ENCODE assay signal across 8 mouse cellular contexts in the genomic region with DNA sequence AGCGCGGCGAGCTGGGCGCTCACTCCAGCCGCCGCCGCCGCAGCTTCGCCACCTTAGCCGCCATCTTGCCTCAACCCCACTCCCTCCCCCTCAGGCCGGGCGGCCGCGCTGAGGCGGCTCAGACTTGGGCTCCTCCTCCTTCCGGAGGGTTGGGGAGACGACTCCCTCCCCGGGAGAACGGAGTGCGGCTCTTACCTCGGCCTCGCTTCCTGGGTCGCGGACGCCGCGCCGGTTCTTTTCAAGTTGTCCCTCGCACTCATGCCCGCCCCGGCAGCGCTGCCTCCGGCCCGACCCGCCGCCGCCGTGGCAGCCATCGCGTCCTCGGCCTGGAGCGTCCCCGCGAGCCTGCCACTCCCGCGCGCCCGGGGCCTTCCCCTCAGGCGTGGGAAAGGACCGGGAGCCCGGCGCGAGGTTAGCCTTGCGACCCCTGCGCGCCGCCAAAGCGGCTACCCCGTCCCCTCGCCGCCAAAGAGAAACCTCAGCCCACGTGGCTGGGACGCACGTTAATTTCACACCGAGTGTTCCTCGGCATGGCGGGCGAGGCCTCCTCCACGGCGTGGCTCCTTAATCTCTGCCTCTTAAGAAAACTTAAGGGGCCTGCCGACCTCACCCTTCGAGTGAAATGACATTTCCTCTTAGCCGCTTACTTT. TPM values are rescaled to one million over a fixed set of nuclear protein-coding genes. Genes with fewer than 3 reads are reported as not detected.
DNase-seq lines count a peak whose midpoint lies in the region; ATAC-seq and TF ChIP-seq lines count a peak whose summit lies in the region.

No protein-coding gene starts in this region.

- TF ChIP-seq CTCF in G1E (IDR thresholded peaks at IDR 0.05; ENCODE audit: low read depth, low read length) = no peak
- TF ChIP-seq CTCF in layer of hippocampus, adult 2 months (conservative IDR thresholded peaks at IDR 0.05) = 0 out of 2 replicates have a peak, but pooled peaks have one; percentile 13
- TF ChIP-seq CTCF in lung, adult 2 months (IDR thresholded peaks at IDR 0.05; ENCODE audit: insufficient read depth, low read length) = no peak

- intact Hi-C loops in heart, postnatal 36 days (cut with DNase I) = loop anchor here (1.0 to 5.0 kb wide), 3 partner anchors 39 to 93 kb away; a partner anchor contains a TSS

- no peaks in the 10 kb centered on the region for H3K27me3 ChIP-seq in G1E (ENCODE audit: insufficient read depth, low read length)
- no peaks in the 10 kb centered on the region for H3K27me3 ChIP-seq in forebrain, embryonic 16.5 days (replicated peaks; ENCODE audit: control insufficient read depth, insufficient read depth, low read length)
- H3K27me3 ChIP-seq in neural tube, embryonic 15.5 days (replicated peaks) = no peaks in the 10 kb centered on the region

- TF ChIP-seq POLR2A in lung, adult 2 months (IDR thresholded peaks at IDR 0.05; ENCODE audit: borderline replicate concordance, extremely low read depth, low read depth, low read length) = peak; percentile 96; the same call in 1 of the 2 replicates

- H3K9me3 ChIP-seq in G1E (replicated peaks) = no peaks in the 10 kb centered on the region
- no peaks in the 10 kb centered on the region for H3K9me3 ChIP-seq in forebrain, embryonic 16.5 days (ENCODE audit: control insufficient read depth, low read length)
- no peaks in the 10 kb centered on the region for H3K9me3 ChIP-seq in neural tube, embryonic 15.5 days (replicated peaks)

- peak overlapping the region; percentile 97 for H3K9ac ChIP-seq in forebrain, embryonic 16.5 days (replicated peaks; ENCODE audit: low read depth, low read length)
- peak overlapping the region; percentile 98 for H3K9ac ChIP-seq in neural tube, embryonic 15.5 days (replicated peaks)

- peak overlapping the region; percentile 78 for H3K4me2 ChIP-seq in forebrain, embryonic 16.5 days (ENCODE audit: low read length)
- H3K4me2 ChIP-seq in neural tube, embryonic 15.5 days = peak overlapping the region; percentile 95

- ATAC-seq in G1E (ENCODE audit: extremely low read depth, insufficient number of reproducible peaks, low FRiP score, poor library complexity, severe bottlenecking) = peak; percentile 76
- ATAC-seq in forebrain, embryonic 16.5 days = peak; percentile 97
- peak; percentile 95 for ATAC-seq in neural tube, embryonic 15.5 days (ENCODE audit: low FRiP score)

- peak overlapping the region; percentile 95 for H3K27ac ChIP-seq in forebrain, embryonic 16.5 days (ENCODE audit: low read length)
- peak overlapping the region; percentile 90 for H3K27ac ChIP-seq in layer of hippocampus, adult 2 months
- H3K27ac ChIP-seq in neural tube, embryonic 15.5 days (replicated peaks) = peak overlapping the region; percentile 98

- peaks cover 20% of the 10 kb centered on the region for H3K36me3 ChIP-seq in G1E (replicated peaks)
- no peaks in the 10 kb centered on the region; the same call in 1 of the 2 replicates for H3K36me3 ChIP-seq in forebrain, embryonic 16.5 days (ENCODE audit: control insufficient read depth, insufficient read depth)
- H3K36me3 ChIP-seq in neural tube, embryonic 15.5 days = no peaks in the 10 kb centered on the region

- peak; percentile 94 for DNase-seq in G1E (ENCODE audit: low spot score)
- DNase-seq in cerebellum, adult 18-20 months = peak; percentile 87 to 93
- DNase-seq in heart, postnatal 36 days = peak; percentile 87 to 91
- peak; percentile 88 to 90 for DNase-seq in layer of hippocampus, adult 2 months (ENCODE audit: low spot score in 2 of 2)
- peak; percentile 87 for DNase-seq in lung, adult 2 months
- DNase-seq in testis, postnatal 10 days (ENCODE audit: low spot score) = peak; percentile 90

- H3K4me1 ChIP-seq in G1E (ENCODE audit: insufficient read depth, low read depth, low read length) = peaks cover 36% of the 10 kb centered on the region
- H3K4me1 ChIP-seq in forebrain, embryonic 16.5 days (replicated peaks; ENCODE audit: control insufficient read depth, insufficient read depth, low read length) = peaks cover 8% of the 10 kb centered on the region
- peaks cover 3% of the 10 kb centered on the region; the same call in 1 of the 2 replicates for H3K4me1 ChIP-seq in lung, adult 2 months (ENCODE audit: control insufficient read depth, insufficient read depth, low read length)
- H3K4me1 ChIP-seq in neural tube, embryonic 15.5 days = peaks cover 27% of the 10 kb centered on the region

- H3K4me3 ChIP-seq in G1E (ENCODE audit: low read depth, low read length) = peak overlapping the region; percentile 81
- peak overlapping the region; percentile 86 for H3K4me3 ChIP-seq in forebrain, embryonic 16.5 days (replicated peaks; ENCODE audit: low read length)
- H3K4me3 ChIP-seq in layer of hippocampus, adult 2 months = peak overlapping the region; percentile 97
- peak overlapping the region; percentile 95 for H3K4me3 ChIP-seq in lung, adult 2 months (replicated peaks; ENCODE audit: extremely low read depth, low read depth, low read length)
- peak overlapping the region; percentile 94 for H3K4me3 ChIP-seq in neural tube, embryonic 15.5 days (replicated peaks)

- WGBS in forebrain, embryonic 16.5 days = 0% methylated on average over 65 of the region's 73 CpGs
- WGBS in lung, adult 2 months = under 1% methylated on average over 69 of the region's 73 CpGs
- under 1% methylated on average over 42 of the region's 73 CpGs for WGBS in neural tube, embryonic 15.5 days

RNA-seq across cellular contexts. Expression of a gene that starts 0.9 kb away (rescaled TPM):
- total RNA-seq in G1E (2014; fragmentation: Nextera tagmentation) (32.9 TPM in 2 replicates), G1E (2017) (4.8 and 5.3 TPM in 2 replicates)
- 2.8 and 2.9 TPM in 2 replicates for polyA plus RNA-seq in G1E (2012)
- polyA plus RNA-seq in forebrain, embryonic 16.5 days (2015; fragmentation: Nextera tagmentation; extraction: Ambion mirVana) = 6.2 and 6.9 TPM in 2 replicates
- 1 to 10 TPM; 2.9 to 3.3 TPM for total RNA-seq in heart, postnatal 36 days (2021)
- 1 to 10 TPM; 7.3 to 8.7 TPM for total RNA-seq in layer of hippocampus, adult 2 months (2021)
- polyA plus RNA-seq in lung, adult 2 months (2012; rRNA removed) = 4.5 and 5.3 TPM in 2 replicates
- 9.8 and 11.4 TPM in 2 replicates for polyA plus RNA-seq in neural tube, embryonic 15.5 days (2015; fragmentation: Nextera tagmentation; extraction: Ambion mirVana)

RNA-seq across cellular contexts. Expression of a gene that starts 1.0 kb away (rescaled TPM):
- total RNA-seq in G1E (2014; fragmentation: Nextera tagmentation) (629 and 697 TPM in 2 replicates), G1E (2017) (167 and 214 TPM in 2 replicates)
- polyA plus RNA-seq in G1E (2012) = 69.9 and 77.2 TPM in 2 replicates
- polyA plus RNA-seq in forebrain, embryonic 16.5 days (2015; fragmentation: Nextera tagmentation; extraction: Ambion mirVana) = 186 and 203 TPM in 2 replicates
- 100 to 1,000 TPM; 119 to 134 TPM for total RNA-seq in heart, postnatal 36 days (2021)
- 100 to 1,000 TPM; 300 to 303 TPM for total RNA-seq in layer of hippocampus, adult 2 months (2021)
- 80.7 and 92.5 TPM in 2 replicates for polyA plus RNA-seq in lung, adult 2 months (2012; rRNA removed)
- polyA plus RNA-seq in neural tube, embryonic 15.5 days (2015; fragmentation: Nextera tagmentation; extraction: Ambion mirVana) = 170 and 174 TPM in 2 replicates

Comparison
In these comparisons a context has a peak if more than half of its experiments do, and no peak if none do; other contexts are left out.
1. Peak in every context shown above with its lines: DNase-seq, ATAC-seq, H3K4me3 ChIP-seq and H3K27ac ChIP-seq.